Mouse (Mus musculus): ENCODE results near the gene Necab2. TPM values are rescaled to one million over a fixed set of nuclear protein-coding genes. Genes with fewer than 3 reads are reported as not detected.
A peak's percentile ranks its signal among the peaks of the same experiment; 100 is the strongest.

Necab2 gene
- polyA plus RNA-seq, 1 experiment from 2014 or later, result 26.0 TPM

- Histone ChIP-seq H3K27ac (replicated peaks) (no peak overlapping the region), H3K4me2 (replicated peaks) (no peak overlapping the region), H3K4me3 (no peak overlapping the region), H3K9me3 (no peaks in the 10 kb centered on the region), H3K4me1 (no peaks in the 10 kb centered on the region), H3K36me3 (no peaks in the 10 kb centered on the region), H3K9ac (replicated peaks) (no peak overlapping the region), H3K27me3 (no peaks in the 10 kb centered on the region)
- ATAC-seq (ENCODE audit: low FRiP score, low read depth), result no peak
- WGBS, result 82% methylated on average over 8 of the region's 8 CpGs
These were observed 16.3 kb upstream of the Necab2 start for GRCm38 (mm10) chr8:119430250-119430649.

GRCm38 (mm10) chr8:119430690-119431089 lies 15.8 kb upstream of the Necab2 start:
- no peak overlapping the region for H3K4me3 ChIP-seq
- ATAC-seq (ENCODE audit: low FRiP score, low read depth), result no peak
- H3K9ac ChIP-seq (replicated peaks), result 0 out of 2 replicates have a peak overlapping the region, but pooled peaks have one; percentile 20
- H3K27ac ChIP-seq (replicated peaks), result no peak overlapping the region
- H3K36me3 ChIP-seq, result no peaks in the 10 kb centered on the region
- H3K4me1 ChIP-seq, result no peaks in the 10 kb centered on the region
- H3K27me3 ChIP-seq, result no peaks in the 10 kb centered on the region
- H3K9me3 ChIP-seq, result no peaks in the 10 kb centered on the region
- H3K4me2 ChIP-seq (replicated peaks), result no peak overlapping the region
- WGBS, result 88% methylated on average over 7 of the region's 7 CpGs

GRCm38 (mm10) chr8:119432372-119432771 lies 14.1 kb upstream of the Necab2 start:
- Histone ChIP-seq H3K9ac (replicated peaks) (no peak overlapping the region), H3K27ac (replicated peaks) (no peak overlapping the region), H3K4me3 (no peak overlapping the region), H3K4me1 (peaks cover 5% of the 10 kb centered on the region; the same call in 1 of the 2 replicates), H3K36me3 (no peaks in the 10 kb centered on the region), H3K9me3 (no peaks in the 10 kb centered on the region), H3K27me3 (0 out of 2 replicates have a peak, but pooled peaks cover 4% of the 10 kb centered on the region), H3K4me2 (replicated peaks) (no peak overlapping the region)
- 59% methylated on average over 3 of the region's 3 CpGs for WGBS
- no peak for ATAC-seq (ENCODE audit: low FRiP score, low read depth)

- 91% methylated on average over 13 of the region's 13 CpGs for WGBS
- H3K36me3 ChIP-seq, result no peaks in the 10 kb centered on the region
- no peak for ATAC-seq (ENCODE audit: low FRiP score, low read depth)
- H3K4me3 ChIP-seq, result no peak within 1 kb of the TSS
- H3K4me1 ChIP-seq, result peaks cover 5% of the 10 kb centered on the region; the same call in 1 of the 2 replicates
- no peaks in the 10 kb centered on the region for H3K9me3 ChIP-seq
- no peak within 1 kb of the TSS for H3K4me2 ChIP-seq (replicated peaks)
- 0 out of 2 replicates have a peak, but pooled peaks cover 4% of the 10 kb centered on the region for H3K27me3 ChIP-seq
- H3K9ac ChIP-seq (replicated peaks), result no peak within 1 kb of the TSS
- no peak within 1 kb of the TSS for H3K27ac ChIP-seq (replicated peaks)
These were observed 12.8 kb upstream of the Necab2 start, which contains the start of gene Osgin1 for GRCm38 (mm10) chr8:119433582-119434174. Gene Osgin1, plus strand, starts transcription at chr8:119434124.

GRCm38 (mm10) chr8:119434569-119434968 lies 11.9 kb upstream of the Necab2 start:
- Histone ChIP-seq H3K9me3 (no peaks in the 10 kb centered on the region), H3K9ac (replicated peaks) (no peak overlapping the region), H3K4me3 (no peak overlapping the region), H3K27me3 (0 out of 2 replicates have a peak, but pooled peaks cover 7% of the 10 kb centered on the region), H3K4me2 (replicated peaks) (no peak overlapping the region), H3K36me3 (no peaks in the 10 kb centered on the region), H3K27ac (replicated peaks) (no peak overlapping the region), H3K4me1 (peaks cover 5% of the 10 kb centered on the region; the same call in 1 of the 2 replicates)
- no peak for ATAC-seq (ENCODE audit: low FRiP score, low read depth)
- WGBS, result 78% methylated on average over 6 of the region's 6 CpGs

GRCm38 (mm10) chr8:119435527-119435926 lies 11.0 kb upstream of the Necab2 start:
- Histone ChIP-seq H3K27me3 (0 out of 2 replicates have a peak, but pooled peaks cover 7% of the 10 kb centered on the region), H3K4me3 (no peak overlapping the region), H3K27ac (replicated peaks) (no peak overlapping the region), H3K4me1 (peaks cover 12% of the 10 kb centered on the region; the same call in 1 of the 2 replicates), H3K36me3 (no peaks in the 10 kb centered on the region), H3K9me3 (no peaks in the 10 kb centered on the region), H3K4me2 (replicated peaks) (no peak overlapping the region), H3K9ac (replicated peaks) (no peak overlapping the region)
- ATAC-seq (ENCODE audit: low FRiP score, low read depth), result no peak
- 83% methylated on average over 7 of the region's 7 CpGs for WGBS

- H3K36me3 ChIP-seq, result no peaks in the 10 kb centered on the region
- ATAC-seq (ENCODE audit: low FRiP score, low read depth), result no peak
- H3K4me3 ChIP-seq, result no peak overlapping the region
- no peak overlapping the region for H3K9ac ChIP-seq (replicated peaks)
- H3K9me3 ChIP-seq, result no peaks in the 10 kb centered on the region
- H3K27ac ChIP-seq (replicated peaks), result no peak overlapping the region
- H3K27me3 ChIP-seq, result 0 out of 2 replicates have a peak, but pooled peaks cover 11% of the 10 kb centered on the region
- 91% methylated on average over 10 of the region's 10 CpGs for WGBS
- peaks cover 13% of the 10 kb centered on the region; the same call in 1 of the 2 replicates for H3K4me1 ChIP-seq
- H3K4me2 ChIP-seq (replicated peaks), result no peak overlapping the region
These were observed 10.2 kb upstream of the Necab2 start for GRCm38 (mm10) chr8:119436331-119436730.

GRCm38 (mm10) chr8:119436933-119437332 lies 9.6 kb upstream of the Necab2 start:
- Histone ChIP-seq H3K4me2 (replicated peaks) (no peak overlapping the region), H3K9me3 (no peaks in the 10 kb centered on the region), H3K4me1 (peaks cover 13% of the 10 kb centered on the region; the same call in 1 of the 2 replicates), H3K4me3 (no peak overlapping the region), H3K36me3 (no peaks in the 10 kb centered on the region), H3K27ac (replicated peaks) (no peak overlapping the region), H3K27me3 (0 out of 2 replicates have a peak, but pooled peaks cover 16% of the 10 kb centered on the region), H3K9ac (replicated peaks) (no peak overlapping the region)
- ATAC-seq (ENCODE audit: low FRiP score, low read depth), result no peak
- 25% methylated on average over 9 of the region's 9 CpGs for WGBS

GRCm38 (mm10) chr8:119437506-119437905 lies 9.0 kb upstream of the Necab2 start:
- Histone ChIP-seq H3K4me2 (replicated peaks) (no peak overlapping the region), H3K4me1 (peaks cover 13% of the 10 kb centered on the region; the same call in 1 of the 2 replicates), H3K9ac (replicated peaks) (no peak overlapping the region), H3K36me3 (no peaks in the 10 kb centered on the region), H3K27me3 (peaks cover 22% of the 10 kb centered on the region; the same call in 1 of the 2 replicates), H3K4me3 (no peak overlapping the region), H3K27ac (replicated peaks) (no peak overlapping the region), H3K9me3 (no peaks in the 10 kb centered on the region)
- 78% methylated on average over 11 of the region's 11 CpGs for WGBS
- ATAC-seq (ENCODE audit: low FRiP score, low read depth), result no peak

GRCm38 (mm10) chr8:119438876-119439275 lies 7.6 kb upstream of the Necab2 start:
- WGBS, result 85% methylated on average over 6 of the region's 6 CpGs
- no peak for ATAC-seq (ENCODE audit: low FRiP score, low read depth)
- Histone ChIP-seq H3K9me3 (no peaks in the 10 kb centered on the region), H3K4me3 (no peak overlapping the region), H3K36me3 (no peaks in the 10 kb centered on the region), H3K4me1 (peaks cover 13% of the 10 kb centered on the region; the same call in 1 of the 2 replicates), H3K27ac (replicated peaks) (no peak overlapping the region), H3K4me2 (replicated peaks) (no peak overlapping the region), H3K27me3 (peaks cover 26% of the 10 kb centered on the region; the same call in 1 of the 2 replicates), H3K9ac (replicated peaks) (no peak overlapping the region)

- Histone ChIP-seq H3K36me3 (no peaks in the 10 kb centered on the region), H3K27ac (replicated peaks) (no peak overlapping the region), H3K27me3 (peaks cover 26% of the 10 kb centered on the region; the same call in 1 of the 2 replicates), H3K4me3 (no peak overlapping the region), H3K4me1 (peaks cover 13% of the 10 kb centered on the region; the same call in 1 of the 2 replicates), H3K4me2 (replicated peaks) (no peak overlapping the region), H3K9me3 (no peaks in the 10 kb centered on the region), H3K9ac (replicated peaks) (no peak overlapping the region)
- ATAC-seq (ENCODE audit: low FRiP score, low read depth), result no peak
- 95% methylated on average over 2 of the region's 2 CpGs for WGBS
These were observed 7.1 kb upstream of the Necab2 start for GRCm38 (mm10) chr8:119439424-119439823.

- H3K9ac ChIP-seq (replicated peaks), result no peak overlapping the region
- no peak overlapping the region for H3K4me2 ChIP-seq (replicated peaks)
- no peaks in the 10 kb centered on the region for H3K9me3 ChIP-seq
- H3K4me3 ChIP-seq, result no peak overlapping the region
- H3K27me3 ChIP-seq, result peaks cover 26% of the 10 kb centered on the region; the same call in 1 of the 2 replicates
- WGBS, result 65% methylated on average over 7 of the region's 7 CpGs
- H3K36me3 ChIP-seq, result no peaks in the 10 kb centered on the region
- ATAC-seq (ENCODE audit: low FRiP score, low read depth), result no peak
- peaks cover 13% of the 10 kb centered on the region; the same call in 1 of the 2 replicates for H3K4me1 ChIP-seq
- no peak overlapping the region for H3K27ac ChIP-seq (replicated peaks)
These were observed 6.6 kb upstream of the Necab2 start for GRCm38 (mm10) chr8:119439893-119440249.
